Mouse (Mus musculus): Measurements from ENCODE around the gene Aifm1. TPM values are rescaled to one million over a fixed set of nuclear protein-coding genes. Genes with fewer than 3 reads are reported as not detected.
A peak's percentile ranks its signal among the peaks of the same experiment; 100 is the strongest.

The Aifm1 gene
- polyA plus RNA-seq, 1 experiment from 2014 or later, result 68.9 TPM

DNA sequence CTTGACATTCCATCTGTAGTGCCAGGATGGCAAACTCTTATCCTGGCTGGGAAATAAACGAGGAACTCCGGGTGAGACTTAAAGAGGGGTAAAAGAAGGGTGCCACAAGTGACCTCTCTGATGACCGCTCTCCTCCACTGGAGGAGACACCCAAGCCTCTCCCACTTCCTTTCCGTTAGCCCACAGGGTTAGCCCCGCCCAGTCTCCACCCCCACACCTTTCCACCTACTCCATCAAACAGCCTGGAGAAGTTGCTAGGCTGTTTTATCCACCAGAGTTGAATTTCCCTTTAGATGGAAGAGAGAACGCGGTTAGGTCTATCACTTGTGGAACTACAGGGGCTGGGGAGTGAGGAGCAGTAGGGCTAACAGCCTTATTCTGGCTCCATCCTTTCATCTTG lies 88.1 kb downstream of the Aifm1 start:
- peak; percentile 20; the same call in 1 of the 2 replicates for ATAC-seq
- no peak overlapping the region for H3K4me3 ChIP-seq (ENCODE audit: low read depth, low read length)
- H3K36me3 ChIP-seq (ENCODE audit: control insufficient read depth, insufficient read depth), result no peaks in the 10 kb centered on the region
- H3K9ac ChIP-seq (ENCODE audit: low read depth, low read length), result no peak overlapping the region
- peak overlapping the region; percentile 37 for H3K4me2 ChIP-seq (replicated peaks; ENCODE audit: low read depth)
- TF ChIP-seq CTCF (IDR thresholded peaks at IDR 0.05; ENCODE audit: low read depth), result no peak
- H3K4me1 ChIP-seq (replicated peaks; ENCODE audit: control insufficient read depth, insufficient read depth, low read length), result no peaks in the 10 kb centered on the region; the same call in 1 of the 2 replicates
- H3K9me3 ChIP-seq (ENCODE audit: control insufficient read depth), result no peaks in the 10 kb centered on the region
- H3K27ac ChIP-seq (ENCODE audit: low read depth, low read length), result peak overlapping the region; percentile 54
- WGBS, result 39% methylated on average over 7 of the region's 7 CpGs
- no peaks in the 10 kb centered on the region for H3K27me3 ChIP-seq (replicated peaks; ENCODE audit: control insufficient read depth, insufficient read depth, low read length)

Other genes with a start within 250 kb of the Aifm1 start
- 1.6 and 1.9 TPM in 2 replicates for gene Bcorl1, start 172.2 kb downstream of the Aifm1 start, polyA plus RNA-seq (2015; fragmentation: Nextera tagmentation; extraction: Ambion mirVana)
- gene Elf4, start 50.4 kb downstream of the Aifm1 start, polyA plus RNA-seq (2015; fragmentation: Nextera tagmentation; extraction: Ambion mirVana), result 10.6 and 11.1 TPM in 2 replicates
- 1.6 and 2.4 TPM in 2 replicates for gene Rab33a, start 5.7 kb upstream of the Aifm1 start, polyA plus RNA-seq (2015; fragmentation: Nextera tagmentation; extraction: Ambion mirVana)
- 3.2 and 3.9 TPM in 2 replicates for gene Zfp280c, start 80.9 kb upstream of the Aifm1 start, polyA plus RNA-seq (2015; fragmentation: Nextera tagmentation; extraction: Ambion mirVana)
- gene Slc25a14, start 109.8 kb upstream of the Aifm1 start, polyA plus RNA-seq (2015; fragmentation: Nextera tagmentation; extraction: Ambion mirVana), result 7.9 and 9.5 TPM in 2 replicates
- gene Gpr119, start 160.9 kb upstream of the Aifm1 start, polyA plus RNA-seq (2015; fragmentation: Nextera tagmentation; extraction: Ambion mirVana), result 0.07 and 0.17 TPM in 2 replicates
- 13.4 and 15.1 TPM in 2 replicates for gene Rbmx2, start 181.4 kb upstream of the Aifm1 start, polyA plus RNA-seq (2015; fragmentation: Nextera tagmentation; extraction: Ambion mirVana)

Measured in intestine, postnatal 0 days (tissue).